Mouse (Mus musculus): Measurements from ENCODE around the gene Fam234a. TPM values are rescaled to one million over a fixed set of nuclear protein-coding genes. Genes with fewer than 3 reads are reported as not detected.
A peak's percentile ranks its signal among the peaks of the same experiment; 100 is the strongest.

The Fam234a gene
- polyA plus RNA-seq, 1 experiment from 2014 or later = 51.1 TPM

- Histone ChIP-seq H3K4me1 (ENCODE audit: control insufficient read depth, insufficient read depth, low read length) (no peaks in the 10 kb centered on the region), H3K27ac (ENCODE audit: low read length) (peak overlapping the region; percentile 39; the same call in 1 of the 2 replicates), H3K4me3 (ENCODE audit: low read depth, low read length) (no peak overlapping the region), H3K9me3 (ENCODE audit: control insufficient read depth, low read depth, low read length) (no peaks in the 10 kb centered on the region), H3K4me2 (replicated peaks; ENCODE audit: low read depth, low read length) (no peak overlapping the region), H3K27me3 (ENCODE audit: control insufficient read depth, insufficient read depth, low read length) (no peaks in the 10 kb centered on the region), H3K36me3 (ENCODE audit: control insufficient read depth, insufficient read depth, low read length) (no peaks in the 10 kb centered on the region), H3K9ac (replicated peaks; ENCODE audit: low read depth, low read length) (no peak overlapping the region)
- WGBS = 71% methylated on average over 12 of the region's 12 CpGs
- ATAC-seq (ENCODE audit: insufficient number of reproducible peaks, insufficient read depth, low FRiP score, low read depth) = peak; percentile 82
Measured at GRCm38 (mm10) chr17:26225150-26225549, 18.9 kb downstream of the Fam234a start.

DNA sequence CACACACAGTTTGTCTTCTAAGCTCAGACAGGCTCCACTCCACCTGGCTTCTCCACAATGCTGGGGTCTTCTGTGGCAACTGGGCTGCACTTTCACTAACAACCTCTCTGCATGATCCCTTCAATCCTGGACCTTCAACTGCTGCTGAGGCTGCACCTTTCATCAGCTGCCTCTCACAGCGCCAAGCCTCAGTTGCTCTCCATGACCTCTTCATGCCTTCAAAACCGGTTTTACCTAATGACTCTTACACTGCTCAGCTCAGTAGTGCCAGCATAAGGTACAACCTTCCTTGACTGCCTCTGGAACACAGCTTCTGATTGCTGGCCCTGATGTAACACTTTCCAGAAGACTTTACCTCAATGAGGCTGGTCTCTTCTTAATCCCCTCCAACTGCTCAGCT lies 22.5 kb downstream of the Fam234a start:
- Histone ChIP-seq H3K9me3 (ENCODE audit: control insufficient read depth, low read depth, low read length) (no peaks in the 10 kb centered on the region), H3K27ac (ENCODE audit: low read length) (no peak overlapping the region)
- no peak for ATAC-seq (ENCODE audit: insufficient number of reproducible peaks, insufficient read depth, low FRiP score, low read depth)

GRCm38 (mm10) chr17:26212681-26213080 lies 31.4 kb downstream of the Fam234a start:
- ATAC-seq (ENCODE audit: insufficient number of reproducible peaks, insufficient read depth, low FRiP score, low read depth) = no peak
- Histone ChIP-seq H3K27ac (ENCODE audit: low read length) (no peak overlapping the region), H3K36me3 (ENCODE audit: control insufficient read depth, insufficient read depth, low read length) (peaks cover 8% of the 10 kb centered on the region; the same call in 1 of the 2 replicates), H3K9me3 (ENCODE audit: control insufficient read depth, low read depth, low read length) (no peaks in the 10 kb centered on the region), H3K9ac (replicated peaks; ENCODE audit: low read depth, low read length) (no peak overlapping the region), H3K27me3 (ENCODE audit: control insufficient read depth, insufficient read depth, low read length) (no peaks in the 10 kb centered on the region), H3K4me2 (replicated peaks; ENCODE audit: low read depth, low read length) (no peak overlapping the region), H3K4me1 (ENCODE audit: control insufficient read depth, insufficient read depth, low read length) (no peaks in the 10 kb centered on the region), H3K4me3 (ENCODE audit: low read depth, low read length) (no peak overlapping the region)
- WGBS = 91% methylated on average over 11 of the region's 11 CpGs

More for the DNA sequence above, 22.5 kb downstream of the Fam234a start:
- 57% methylated on average over 2 of the region's 2 CpGs for WGBS
- Histone ChIP-seq H3K27me3 (ENCODE audit: control insufficient read depth, insufficient read depth, low read length) (no peaks in the 10 kb centered on the region), H3K4me2 (replicated peaks; ENCODE audit: low read depth, low read length) (no peak overlapping the region), H3K36me3 (ENCODE audit: control insufficient read depth, insufficient read depth, low read length) (peaks cover 4% of the 10 kb centered on the region; the same call in 1 of the 2 replicates), H3K9ac (replicated peaks; ENCODE audit: low read depth, low read length) (no peak overlapping the region), H3K4me1 (ENCODE audit: control insufficient read depth, insufficient read depth, low read length) (no peaks in the 10 kb centered on the region), H3K4me3 (ENCODE audit: low read depth, low read length) (no peak overlapping the region)

DNA sequence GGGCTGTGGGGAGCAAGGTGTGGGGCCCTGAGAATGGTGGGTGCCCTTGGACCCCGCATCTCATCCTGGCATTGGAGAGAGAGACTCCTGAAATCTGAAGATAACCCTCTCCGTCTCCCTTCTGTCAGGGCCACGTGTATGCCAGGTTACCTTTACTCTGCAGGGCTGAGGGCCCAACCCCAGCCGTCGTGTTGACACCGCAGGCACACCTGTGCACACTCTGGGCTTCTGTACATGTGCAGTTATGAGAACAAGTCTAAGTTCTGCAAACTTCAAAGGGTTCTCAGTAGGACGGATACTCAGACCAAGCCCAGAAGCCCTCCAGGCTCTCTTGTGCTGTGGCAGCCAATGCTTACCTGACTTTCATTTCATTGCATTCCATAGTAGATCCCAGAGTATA lies 31.8 kb downstream of the Fam234a start:
- peaks cover 8% of the 10 kb centered on the region; the same call in 1 of the 2 replicates for H3K36me3 ChIP-seq (ENCODE audit: control insufficient read depth, insufficient read depth, low read length)
- WGBS = 86% methylated on average over 7 of the region's 7 CpGs
- no peak overlapping the region for H3K9ac ChIP-seq (replicated peaks; ENCODE audit: low read depth, low read length)
- no peak overlapping the region for H3K27ac ChIP-seq (ENCODE audit: low read length)
- H3K4me3 ChIP-seq (ENCODE audit: low read depth, low read length) = no peak overlapping the region
- no peak overlapping the region for H3K4me2 ChIP-seq (replicated peaks; ENCODE audit: low read depth, low read length)
- H3K27me3 ChIP-seq (ENCODE audit: control insufficient read depth, insufficient read depth, low read length) = no peaks in the 10 kb centered on the region
- no peaks in the 10 kb centered on the region for H3K9me3 ChIP-seq (ENCODE audit: control insufficient read depth, low read depth, low read length)
- peak; percentile 49; the same call in 1 of the 2 replicates for ATAC-seq (ENCODE audit: insufficient number of reproducible peaks, insufficient read depth, low FRiP score, low read depth)
- no peaks in the 10 kb centered on the region for H3K4me1 ChIP-seq (ENCODE audit: control insufficient read depth, insufficient read depth, low read length)

DNA sequence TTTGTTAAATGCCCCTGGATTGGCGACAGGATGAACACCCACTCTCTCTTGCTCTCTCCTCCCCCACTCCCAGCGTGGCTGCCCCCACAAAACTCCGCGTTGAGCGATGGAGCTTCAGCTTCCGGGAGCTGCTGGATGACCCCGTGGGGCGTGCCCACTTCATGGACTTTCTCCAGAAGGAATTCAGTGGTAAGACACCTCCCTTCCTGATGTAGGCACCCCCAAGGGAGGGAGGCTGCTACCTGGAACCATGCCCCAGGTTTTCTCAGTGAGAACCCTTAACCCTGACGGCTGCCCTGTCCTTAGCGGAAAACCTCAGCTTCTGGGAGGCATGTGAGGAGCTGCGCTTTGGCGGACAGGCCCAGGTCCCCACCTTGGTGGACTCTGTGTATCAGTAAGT lies 36.4 kb downstream of the Fam234a start, which contains the start of gene Arhgdig:
Arhgdig (minus strand) TSS at position 101 of the 400 bp plus-strand sequence.
- 90% methylated on average over 12 of the region's 12 CpGs for WGBS
- H3K9ac ChIP-seq (replicated peaks; ENCODE audit: low read depth, low read length) = no peak within 1 kb of the TSS
- H3K4me2 ChIP-seq (replicated peaks; ENCODE audit: low read depth, low read length) = no peak within 1 kb of the TSS
- no peak within 1 kb of the TSS for H3K27ac ChIP-seq (ENCODE audit: low read length)
- H3K4me3 ChIP-seq (ENCODE audit: low read depth, low read length) = no peak within 1 kb of the TSS
- H3K9me3 ChIP-seq (ENCODE audit: control insufficient read depth, low read depth, low read length) = no peaks in the 10 kb centered on the region
- H3K4me1 ChIP-seq (ENCODE audit: control insufficient read depth, insufficient read depth, low read length) = 0 out of 2 replicates have a peak, but pooled peaks cover 3% of the 10 kb centered on the region
- no peaks in the 10 kb centered on the region; the same call in 1 of the 2 replicates for H3K27me3 ChIP-seq (ENCODE audit: control insufficient read depth, insufficient read depth, low read length)
- ATAC-seq (ENCODE audit: insufficient number of reproducible peaks, insufficient read depth, low FRiP score, low read depth) = no peak
- H3K36me3 ChIP-seq (ENCODE audit: control insufficient read depth, insufficient read depth, low read length) = no peaks in the 10 kb centered on the region

DNA sequence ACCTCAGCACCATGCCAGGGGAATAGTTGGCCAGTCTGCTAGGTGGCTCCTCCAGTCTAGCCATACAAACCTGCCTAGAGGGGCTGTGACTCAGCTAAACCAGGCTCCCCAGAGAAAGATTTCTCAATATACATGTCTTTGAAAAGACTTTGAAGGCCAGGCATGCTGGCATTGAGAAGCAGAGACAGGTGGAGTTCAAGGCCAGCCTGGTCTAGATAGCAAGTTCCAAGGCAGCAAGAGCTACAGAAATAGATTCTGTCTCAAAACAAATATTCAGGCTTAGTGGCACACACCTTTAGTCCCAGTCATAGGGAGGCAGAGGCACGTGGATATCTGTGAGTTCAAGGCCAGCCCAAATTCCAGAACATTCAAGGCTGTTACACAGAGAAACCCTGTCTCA lies 37.6 kb downstream of the Fam234a start:
- 52% methylated on average over 1 of the region's 1 CpGs for WGBS
- H3K4me2 ChIP-seq (replicated peaks; ENCODE audit: low read depth, low read length) = no peak overlapping the region

DNA sequence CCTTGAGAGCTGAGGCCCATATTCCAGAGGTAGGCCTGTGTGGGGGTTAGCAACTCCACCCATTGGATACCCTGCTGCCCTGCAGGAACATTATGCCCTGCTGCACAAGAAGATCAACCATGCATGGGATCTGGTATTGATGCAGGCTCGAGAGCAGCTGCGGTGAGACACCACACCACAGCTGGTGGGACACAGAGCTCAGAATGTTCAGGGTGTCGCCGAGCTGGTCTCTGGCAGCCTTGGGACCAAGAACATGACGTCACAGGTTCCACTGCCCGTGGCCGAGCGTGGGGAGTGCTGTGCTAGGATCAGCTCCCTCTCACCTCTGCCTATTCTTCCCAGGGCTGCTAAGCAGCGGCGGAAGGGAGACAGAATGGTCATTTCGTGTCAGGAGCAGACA lies 39.3 kb downstream of the Fam234a start:
- no peaks in the 10 kb centered on the region for H3K36me3 ChIP-seq (ENCODE audit: control insufficient read depth, insufficient read depth, low read length)
- H3K4me1 ChIP-seq (ENCODE audit: control insufficient read depth, insufficient read depth, low read length) = 0 out of 2 replicates have a peak, but pooled peaks cover 3% of the 10 kb centered on the region
- no peaks in the 10 kb centered on the region for H3K9me3 ChIP-seq (ENCODE audit: control insufficient read depth, low read depth, low read length)
- H3K4me3 ChIP-seq (ENCODE audit: low read depth, low read length) = no peak overlapping the region
- no peak for ATAC-seq (ENCODE audit: insufficient number of reproducible peaks, insufficient read depth, low FRiP score, low read depth)
- H3K27me3 ChIP-seq (ENCODE audit: control insufficient read depth, insufficient read depth, low read length) = peaks cover 18% of the 10 kb centered on the region
- no peak overlapping the region for H3K4me2 ChIP-seq (replicated peaks; ENCODE audit: low read depth, low read length)
- no peak overlapping the region for H3K9ac ChIP-seq (replicated peaks; ENCODE audit: low read depth, low read length)
- H3K27ac ChIP-seq (ENCODE audit: low read length) = no peak overlapping the region
- 44% methylated on average over 11 of the region's 11 CpGs for WGBS

More for the DNA sequence above, 37.6 kb downstream of the Fam234a start:
- Histone ChIP-seq H3K36me3 (ENCODE audit: control insufficient read depth, insufficient read depth, low read length) (no peaks in the 10 kb centered on the region), H3K27me3 (ENCODE audit: control insufficient read depth, insufficient read depth, low read length) (peaks cover 11% of the 10 kb centered on the region; the same call in 1 of the 2 replicates), H3K4me3 (ENCODE audit: low read depth, low read length) (no peak overlapping the region), H3K9ac (replicated peaks; ENCODE audit: low read depth, low read length) (no peak overlapping the region), H3K4me1 (ENCODE audit: control insufficient read depth, insufficient read depth, low read length) (0 out of 2 replicates have a peak, but pooled peaks cover 3% of the 10 kb centered on the region), H3K9me3 (ENCODE audit: control insufficient read depth, low read depth, low read length) (no peaks in the 10 kb centered on the region), H3K27ac (ENCODE audit: low read length) (no peak overlapping the region)
- no peak for ATAC-seq (ENCODE audit: insufficient number of reproducible peaks, insufficient read depth, low FRiP score, low read depth)

- Histone ChIP-seq H3K9me3 (ENCODE audit: control insufficient read depth, low read depth, low read length) (no peaks in the 10 kb centered on the region), H3K9ac (replicated peaks; ENCODE audit: low read depth, low read length) (peak overlapping the region; percentile 33; the same call in 1 of the 2 replicates), H3K27ac (ENCODE audit: low read length) (no peak overlapping the region), H3K4me3 (ENCODE audit: low read depth, low read length) (peak overlapping the region; percentile 42), H3K4me1 (ENCODE audit: control insufficient read depth, insufficient read depth, low read length) (0 out of 2 replicates have a peak, but pooled peaks cover 3% of the 10 kb centered on the region), H3K36me3 (ENCODE audit: control insufficient read depth, insufficient read depth, low read length) (no peaks in the 10 kb centered on the region), H3K4me2 (replicated peaks; ENCODE audit: low read depth, low read length) (peak overlapping the region; percentile 95), H3K27me3 (ENCODE audit: control insufficient read depth, insufficient read depth, low read length) (peaks cover 20% of the 10 kb centered on the region)
- under 1% methylated on average over 30 of the region's 30 CpGs for WGBS
- ATAC-seq (ENCODE audit: insufficient number of reproducible peaks, insufficient read depth, low FRiP score, low read depth) = no peak
Measured at GRCm38 (mm10) chr17:26203321-26203811, 40.7 kb downstream of the Fam234a start.
